In the genomic region with DNA sequence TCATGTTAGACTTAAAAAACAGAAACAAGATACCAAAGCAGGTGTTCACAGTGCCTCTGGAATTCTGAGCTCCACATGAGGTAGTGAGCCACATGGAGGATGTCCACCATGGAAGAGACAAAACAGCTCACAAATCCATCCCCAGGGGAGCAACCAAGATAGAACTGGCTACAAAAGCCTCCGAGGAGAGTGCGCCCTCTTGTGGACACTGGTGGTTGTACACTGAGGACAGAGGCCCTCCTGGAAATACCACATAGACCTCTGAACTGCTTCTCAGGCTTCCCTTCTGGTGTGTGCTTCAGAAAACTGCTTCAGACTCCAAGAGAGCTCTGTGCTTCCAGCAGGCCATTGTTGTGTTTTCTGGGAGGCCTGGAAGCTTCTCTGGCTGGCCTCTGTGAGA, we compare ENCODE assay signal across 8 mouse cellular contexts. TPM values are rescaled to one million over a fixed set of nuclear protein-coding genes. Genes with fewer than 3 reads are reported as not detected.
DNase-seq lines count a peak whose midpoint lies in the region; ATAC-seq and TF ChIP-seq lines count a peak whose summit lies in the region.

No protein-coding gene starts in this region.

- H3K4me1 ChIP-seq in kidney, adult 2 months (ENCODE audit: control insufficient read depth, insufficient read depth, low read length) = peaks cover 5% of the 10 kb centered on the region; the same call in 1 of the 2 replicates
- H3K4me1 ChIP-seq in kidney, embryonic 14.5 days (ENCODE audit: control insufficient read depth, insufficient read depth, low read length) = no peaks in the 10 kb centered on the region
- H3K4me1 ChIP-seq in bone marrow, adult 2 months (ENCODE audit: control insufficient read depth, insufficient read depth, low read length) = no peaks in the 10 kb centered on the region; the same call in 1 of the 2 replicates
- no peaks in the 10 kb centered on the region for H3K4me1 ChIP-seq in liver, adult 2 months (ENCODE audit: control insufficient read depth, insufficient read depth, low read length)

- H3K4me2 ChIP-seq in kidney, embryonic 14.5 days (replicated peaks; ENCODE audit: low read depth, low read length) = no peak overlapping the region

- H3K9me3 ChIP-seq in kidney, embryonic 14.5 days (ENCODE audit: control insufficient read depth, low read length) = no peaks in the 10 kb centered on the region

- no peaks in the 10 kb centered on the region for H3K27me3 ChIP-seq in kidney, adult 2 months (replicated peaks; ENCODE audit: control insufficient read depth, insufficient read depth, low read length)
- no peaks in the 10 kb centered on the region for H3K27me3 ChIP-seq in kidney, embryonic 14.5 days (ENCODE audit: control insufficient read depth, insufficient read depth, low read length)
- H3K27me3 ChIP-seq in liver, adult 2 months (ENCODE audit: control insufficient read depth, insufficient read depth, low read length) = no peaks in the 10 kb centered on the region

- no peaks in the 10 kb centered on the region for H3K79me2 ChIP-seq in liver, adult 2 months (ENCODE audit: control insufficient read depth, insufficient read depth, low read length)

- DNase-seq in kidney, adult 2 months = peak; percentile 83
- DNase-seq in liver, adult 2 months (ENCODE audit: extremely low read depth, low read depth, low spot score) = peak; percentile 47
- peak; percentile 75 for DNase-seq in ovary, postnatal 36 days (ENCODE audit: low spot score)
- DNase-seq in thymus, postnatal 14 days = peak; percentile 84

- TF ChIP-seq CTCF in kidney, adult 2 months (conservative IDR thresholded peaks at IDR 0.05; ENCODE audit: insufficient read depth, insufficient read length, low read depth, low read length) = peak; percentile 82
- TF ChIP-seq CTCF in bone marrow, adult 2 months (IDR thresholded peaks at IDR 0.05; ENCODE audit: control insufficient read depth, insufficient read depth, low read length) = peak; percentile 93
- TF ChIP-seq CTCF in liver, adult 2 months (IDR thresholded peaks at IDR 0.05; ENCODE audit: low read depth, low read length) = peak; percentile 81

- H3K27ac ChIP-seq in kidney, adult 2 months (ENCODE audit: insufficient read depth, low read depth, low read length) = no peak overlapping the region
- H3K27ac ChIP-seq in kidney, embryonic 14.5 days (ENCODE audit: low read depth, low read length) = no peak overlapping the region
- H3K27ac ChIP-seq in bone marrow, adult 2 months (ENCODE audit: control insufficient read depth, insufficient read depth, low read depth, low read length, poor library complexity) = no peak overlapping the region
- H3K27ac ChIP-seq in liver, adult 2 months (replicated peaks; ENCODE audit: insufficient read depth, low read depth, low read length) = no peak overlapping the region

- ATAC-seq in kidney, embryonic 14.5 days (ENCODE audit: low FRiP score, low TSS enrichment) = no peak
- ATAC-seq in erythroid progenitor cell, adult 5-6 weeks (replicated peaks; ENCODE audit: low FRiP score, poor library complexity, severe bottlenecking) = peak; percentile 78
- peak; percentile 41 for ATAC-seq in inflammation-experienced regulatory T-cells, adult 6 months

- no peak for TF ChIP-seq POLR2A in kidney, adult 2 months (IDR thresholded peaks at IDR 0.05; ENCODE audit: low read depth, low read length)
- TF ChIP-seq POLR2A in bone marrow, adult 2 months (IDR thresholded peaks at IDR 0.05; ENCODE audit: borderline replicate concordance, control insufficient read depth, low read depth, low read length) = no peak
- no peak for TF ChIP-seq POLR2A in liver, adult 2 months (IDR thresholded peaks at IDR 0.05; ENCODE audit: extremely low read depth, insufficient read depth, low read length)

- no peaks in the 10 kb centered on the region for H3K36me3 ChIP-seq in kidney, adult 2 months (ENCODE audit: control insufficient read depth, insufficient read depth, low read length)
- no peaks in the 10 kb centered on the region for H3K36me3 ChIP-seq in kidney, embryonic 14.5 days (ENCODE audit: control insufficient read depth, insufficient read depth, low read length)
- no peaks in the 10 kb centered on the region for H3K36me3 ChIP-seq in liver, adult 2 months (ENCODE audit: control insufficient read depth, insufficient read depth, low read length)

- H3K9ac ChIP-seq in kidney, embryonic 14.5 days (ENCODE audit: low read depth, low read length) = no peak overlapping the region
- no peak overlapping the region for H3K9ac ChIP-seq in liver, adult 2 months (ENCODE audit: low read depth, low read length)

- 0% methylated on average over 2 of the region's 2 CpGs for WGBS in kidney, adult 2 months
- WGBS in kidney, embryonic 14.5 days = 0% methylated on average over 2 of the region's 2 CpGs
- WGBS in bone marrow, adult 2 months = 1% methylated on average over 2 of the region's 2 CpGs
- 0% methylated on average over 2 of the region's 2 CpGs for WGBS in liver, adult 2 months

- H3K4me3 ChIP-seq in kidney, adult 2 months (ENCODE audit: insufficient read depth, low read depth, low read length) = no peak overlapping the region
- no peak overlapping the region for H3K4me3 ChIP-seq in kidney, embryonic 14.5 days (ENCODE audit: low read length)
- H3K4me3 ChIP-seq in bone marrow, adult 2 months (replicated peaks; ENCODE audit: control insufficient read depth, low read depth, low read length) = no peak overlapping the region
- no peak overlapping the region for H3K4me3 ChIP-seq in liver, adult 2 months (ENCODE audit: insufficient read depth, low read depth, low read length)

RNA-seq across cellular contexts. Expression of a gene that starts 12.5 kb away (rescaled TPM):
- 1,369 and 1,431 TPM in 2 replicates for polyA plus RNA-seq in kidney, adult 2 months (2012; rRNA removed)
- polyA plus RNA-seq in kidney, embryonic 14.5 days (2014; fragmentation: Nextera tagmentation; extraction: Ambion mirVana) = 78.8 and 101 TPM in 2 replicates
- 151 and 336 TPM in 2 replicates for polyA plus RNA-seq in bone marrow, adult 2 months (2011; ENCODE audit: insufficient read depth, insufficient read length, low replicate concordance, missing spikeins)
- 38.6 and 47.4 TPM in 2 replicates for total RNA-seq in erythroid progenitor cell, adult 5-6 weeks (2015; ENCODE audit: low replicate concordance)
- total RNA-seq in erythroid progenitor cell, adult 5-6 weeks (2017; ENCODE audit: low replicate concordance) = 45.1 and 49.1 TPM in 2 replicates
- polyA plus RNA-seq in inflammation-experienced regulatory T-cells, adult 6 months (2017; shearing (Covaris generic)) = 10 to 100 TPM in 1 of 3 experiments, 1 to 10 TPM in 2; 4.5 to 11.7 (median 6.0) TPM
- total RNA-seq in liver, adult 2 months (2014; rRNA removed) = 1,488 and 1,502 TPM in 2 replicates
- polyA plus RNA-seq in liver, adult 2 months (2012; rRNA removed) = 3,750 and 4,351 TPM in 2 replicates

RNA-seq across cellular contexts. Expression of a gene that starts 12.6 kb away (rescaled TPM):
- polyA plus RNA-seq in kidney, adult 2 months (2012; rRNA removed) = 47.0 and 51.4 TPM in 2 replicates
- 2.2 and 2.4 TPM in 2 replicates for polyA plus RNA-seq in kidney, embryonic 14.5 days (2014; fragmentation: Nextera tagmentation; extraction: Ambion mirVana)
- 1.3 and 2.1 TPM in 2 replicates for polyA plus RNA-seq in bone marrow, adult 2 months (2011; ENCODE audit: insufficient read depth, insufficient read length, low replicate concordance, missing spikeins)
- total RNA-seq in erythroid progenitor cell, adult 5-6 weeks (2015; ENCODE audit: low replicate concordance) = 0.42 and 4.0 TPM in 2 replicates
- 0.23 and 0.26 TPM in 2 replicates for total RNA-seq in erythroid progenitor cell, adult 5-6 weeks (2017; ENCODE audit: low replicate concordance)
- 1 to 10 TPM; 1.3 to 3.3 (median 1.7) TPM for polyA plus RNA-seq in inflammation-experienced regulatory T-cells, adult 6 months (2017; shearing (Covaris generic))
- total RNA-seq in liver, adult 2 months (2014; rRNA removed) = 9.6 and 14.4 TPM in 2 replicates
- polyA plus RNA-seq in liver, adult 2 months (2012; rRNA removed) = 9.1 and 10.1 TPM in 2 replicates

RNA-seq across cellular contexts. Expression of a gene that starts 54.2 kb away (rescaled TPM):
- 55.9 and 68.1 TPM in 2 replicates for polyA plus RNA-seq in kidney, adult 2 months (2012; rRNA removed)
- polyA plus RNA-seq in kidney, embryonic 14.5 days (2014; fragmentation: Nextera tagmentation; extraction: Ambion mirVana) = 1.7 and 3.2 TPM in 2 replicates
- 2.6 and 8.6 TPM in 2 replicates for polyA plus RNA-seq in bone marrow, adult 2 months (2011; ENCODE audit: insufficient read depth, insufficient read length, low replicate concordance, missing spikeins)
- not detected in 2 replicates for total RNA-seq in erythroid progenitor cell, adult 5-6 weeks (2015; ENCODE audit: low replicate concordance)
- 0.26 and 2.1 TPM in 2 replicates for total RNA-seq in erythroid progenitor cell, adult 5-6 weeks (2017; ENCODE audit: low replicate concordance)
- polyA plus RNA-seq in inflammation-experienced regulatory T-cells, adult 6 months (2017; shearing (Covaris generic)) = 1 to 10 TPM in 2 of 3 experiments, under 1 TPM in 1; 0.93 to 5.7 (median 5.6) TPM
- 19.6 and 23.5 TPM in 2 replicates for total RNA-seq in liver, adult 2 months (2014; rRNA removed)
- polyA plus RNA-seq in liver, adult 2 months (2012; rRNA removed) = 27.5 and 27.7 TPM in 2 replicates

RNA-seq across cellular contexts. Expression of a gene that starts 54.2 kb away (rescaled TPM):
- 44.0 and 50.1 TPM in 2 replicates for polyA plus RNA-seq in kidney, adult 2 months (2012; rRNA removed)
- 20.5 and 35.2 TPM in 2 replicates for polyA plus RNA-seq in kidney, embryonic 14.5 days (2014; fragmentation: Nextera tagmentation; extraction: Ambion mirVana)
- polyA plus RNA-seq in bone marrow, adult 2 months (2011; ENCODE audit: insufficient read depth, insufficient read length, low replicate concordance, missing spikeins) = 18.7 and 23.4 TPM in 2 replicates
- total RNA-seq in erythroid progenitor cell, adult 5-6 weeks (2015; ENCODE audit: low replicate concordance) = 24.7 and 26.3 TPM in 2 replicates
- total RNA-seq in erythroid progenitor cell, adult 5-6 weeks (2017; ENCODE audit: low replicate concordance) = 35.5 and 64.2 TPM in 2 replicates
- polyA plus RNA-seq in inflammation-experienced regulatory T-cells, adult 6 months (2017; shearing (Covaris generic)) = 10 to 100 TPM in 2 of 3 experiments, 1 to 10 TPM in 1; 9.6 to 14.4 (median 13.5) TPM
- 95.5 and 112 TPM in 2 replicates for total RNA-seq in liver, adult 2 months (2014; rRNA removed)
- 48.1 and 48.7 TPM in 2 replicates for polyA plus RNA-seq in liver, adult 2 months (2012; rRNA removed)
